Mouse (Mus musculus) heart, adult 9 months (tissue): ENCODE data around the gene Otos.

ENCODE experiments used
- DNase-seq, 2 experiments: peaks; one replicate each; pipeline ENCODE4 v3.0.0; 2022; ENCODE audit warnings: low spot score in 2 of 2

Gene Otos

DNA sequence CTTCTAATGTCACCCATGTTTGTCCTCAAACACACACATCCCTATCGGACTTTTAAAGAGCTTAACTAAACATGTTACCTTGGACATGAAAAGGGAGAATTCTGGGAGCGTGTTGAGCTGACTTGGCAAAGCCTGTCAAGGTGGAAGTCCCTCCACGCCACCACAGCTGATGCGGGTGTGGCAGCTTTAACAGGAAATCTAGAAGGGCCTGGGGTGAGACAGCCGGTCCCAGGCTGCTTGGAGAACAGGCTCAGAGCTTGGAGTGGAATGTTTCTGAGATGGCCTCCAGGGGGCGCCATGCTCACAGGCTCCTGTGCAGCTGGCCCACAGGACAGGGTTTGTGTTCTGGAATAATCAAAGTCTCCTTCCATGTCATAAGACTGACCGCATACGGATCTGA lies at the start of gene Otos:
Otos (minus strand) TSS at position 169 of the 400 bp plus-strand sequence.
- DNase-seq: peak; percentile 33 to 47

DNA sequence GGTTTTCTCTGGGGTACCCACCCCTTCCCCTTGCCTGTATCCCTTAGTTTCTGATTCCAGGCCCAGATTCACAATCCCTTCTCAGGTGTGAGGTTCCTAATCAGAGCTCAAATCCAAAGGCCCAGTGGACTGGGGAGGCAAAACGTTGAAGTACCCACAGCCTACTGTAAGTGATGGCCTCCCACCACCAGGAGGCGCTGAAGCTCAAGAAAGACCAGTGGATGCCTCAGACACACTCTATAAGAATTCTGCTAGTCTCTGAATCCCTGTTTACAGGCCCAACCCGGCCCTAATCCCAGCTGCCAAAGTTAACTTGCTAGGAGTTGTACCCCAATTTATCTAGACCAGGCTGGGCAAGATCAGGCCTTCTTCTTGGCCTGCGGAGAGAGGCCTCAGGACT lies 48.2 kb upstream of the Otos start:
- peak; percentile 25 to 52 for DNase-seq

DNA sequence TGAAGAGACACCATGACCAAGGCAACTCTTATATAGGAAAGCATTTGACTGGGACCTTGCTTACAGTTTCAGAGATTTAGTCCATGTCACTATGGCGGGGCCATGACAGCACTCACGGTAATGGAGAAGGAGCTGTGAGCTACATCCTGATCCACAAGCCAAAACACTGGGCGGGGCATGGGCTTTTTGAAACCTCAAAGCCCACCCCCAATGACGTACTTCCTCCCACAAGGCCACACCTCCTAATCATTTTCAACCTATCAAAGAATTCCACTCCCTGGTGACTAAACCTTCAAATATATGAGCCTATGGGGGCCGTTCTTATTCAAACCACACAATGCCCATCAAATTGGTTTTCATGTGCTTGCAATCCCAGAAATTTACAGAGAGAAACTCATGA lies 47.1 kb upstream of the Otos start:
- no peak for DNase-seq

DNA sequence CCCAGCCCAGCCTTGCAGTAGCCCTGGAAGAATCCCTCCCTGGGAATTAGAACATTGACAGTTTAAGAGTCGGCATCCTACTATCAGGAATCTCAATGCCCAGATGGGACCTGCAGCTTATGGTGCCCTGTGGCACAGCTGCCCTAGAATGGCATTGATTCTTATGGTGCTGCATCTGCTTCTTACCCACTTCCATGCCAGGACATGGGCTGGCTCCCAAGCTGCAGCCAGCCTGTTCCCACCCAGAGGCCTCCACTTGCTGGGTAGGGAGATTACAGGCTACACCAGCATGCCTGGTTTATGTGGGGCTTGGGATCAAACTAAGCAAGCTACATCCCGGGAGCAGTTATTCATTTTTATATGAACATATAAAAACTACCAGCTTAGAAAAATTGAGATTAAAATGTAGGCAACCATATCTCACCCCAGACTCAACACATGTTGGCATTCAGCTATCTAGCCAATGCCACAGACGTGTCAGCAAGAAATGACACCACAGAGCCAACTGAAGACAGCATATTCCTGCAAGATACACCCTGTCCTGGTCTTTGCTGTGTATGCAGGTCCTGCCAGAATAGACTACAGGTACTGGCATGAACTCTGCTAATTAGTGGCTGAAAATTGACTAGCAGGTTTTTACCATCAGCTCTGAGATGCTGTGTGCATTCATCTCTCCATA lies 42.7 kb upstream of the Otos start:
- DNase-seq: no peak

DNA sequence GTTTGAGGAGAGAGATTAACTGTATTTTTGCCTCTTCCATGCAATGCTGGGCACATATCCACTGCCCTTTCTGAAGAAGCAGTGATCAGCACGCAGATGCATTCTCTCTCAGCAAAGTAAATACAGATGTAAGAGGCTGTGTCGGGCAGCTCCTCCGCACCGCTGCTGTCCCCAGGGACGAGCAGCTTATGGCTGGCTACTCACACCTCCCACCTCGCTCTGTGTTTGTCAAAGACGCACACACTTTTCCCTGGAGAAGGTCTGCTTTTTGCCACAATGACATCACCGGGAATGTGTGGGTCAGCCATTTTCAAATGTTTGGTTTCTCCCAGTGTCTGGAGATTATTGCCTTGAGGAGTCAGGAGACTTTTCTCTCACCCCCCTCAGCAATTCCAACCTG lies 38.4 kb upstream of the Otos start:
- DNase-seq: no peak

DNA sequence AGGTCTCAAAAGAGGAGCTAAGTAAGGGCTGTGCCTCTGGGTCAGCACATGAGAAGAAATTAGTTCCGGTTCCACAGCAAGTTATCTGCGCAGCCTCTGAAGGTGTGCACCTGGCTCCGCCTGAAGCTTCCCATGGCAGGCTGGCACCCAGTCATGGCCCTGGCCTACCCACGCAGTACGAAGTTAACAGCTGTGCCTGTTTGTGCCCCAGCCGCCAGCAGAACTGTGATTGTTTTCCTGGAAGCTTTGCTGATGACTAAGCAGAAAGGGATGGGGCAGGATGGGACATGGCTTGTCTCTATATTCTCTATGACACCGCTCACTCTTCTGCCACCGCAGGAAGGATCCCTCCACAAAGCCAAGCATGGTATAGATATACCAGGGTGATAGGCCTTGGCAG lies 34.5 kb upstream of the Otos start:
- no peak for DNase-seq

DNA sequence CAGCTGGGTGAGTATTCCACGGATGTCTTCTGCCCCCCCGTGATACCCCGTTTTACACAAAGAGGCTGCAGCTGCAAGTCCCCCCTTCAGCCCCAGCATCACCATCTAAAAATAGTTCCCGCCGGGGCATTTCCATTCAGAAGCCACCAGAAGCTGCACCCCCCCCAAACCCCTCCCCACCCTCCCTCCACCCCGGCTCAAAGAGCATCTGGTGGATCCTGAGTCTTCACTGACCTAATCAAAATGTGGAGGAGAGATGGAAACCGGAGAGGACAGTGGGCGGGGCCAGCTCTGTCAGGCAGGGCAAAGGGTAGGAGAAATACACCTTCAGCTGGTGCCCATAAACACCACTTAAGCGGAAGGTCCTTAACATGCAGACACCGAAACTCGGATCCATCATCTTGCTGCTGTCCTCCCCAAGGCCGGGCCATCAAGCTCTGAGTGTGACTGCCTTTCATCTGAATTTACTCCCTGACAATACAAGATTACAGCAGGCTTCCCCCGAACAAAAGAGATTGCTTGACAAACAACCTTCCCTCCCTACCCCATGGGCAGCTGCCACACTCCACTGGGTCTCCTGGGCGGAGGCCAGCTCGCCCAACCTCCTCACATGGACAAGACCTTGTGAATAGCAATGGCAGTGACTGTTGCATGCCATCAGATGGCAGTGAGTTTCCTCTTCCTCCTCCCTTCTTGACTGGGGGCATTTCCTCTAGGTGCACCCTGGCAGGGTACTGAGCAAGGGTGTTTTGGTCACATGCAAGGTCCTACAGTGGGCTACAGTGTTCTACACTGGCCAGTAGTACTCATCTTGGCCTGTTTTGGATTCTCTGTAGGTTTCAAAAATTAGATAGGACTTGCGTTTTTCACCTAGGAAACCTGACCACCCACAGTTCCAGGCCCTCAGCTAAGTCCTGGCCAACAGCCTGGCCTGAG lies 32.3 kb upstream of the Otos start:
- no peak for DNase-seq

DNA sequence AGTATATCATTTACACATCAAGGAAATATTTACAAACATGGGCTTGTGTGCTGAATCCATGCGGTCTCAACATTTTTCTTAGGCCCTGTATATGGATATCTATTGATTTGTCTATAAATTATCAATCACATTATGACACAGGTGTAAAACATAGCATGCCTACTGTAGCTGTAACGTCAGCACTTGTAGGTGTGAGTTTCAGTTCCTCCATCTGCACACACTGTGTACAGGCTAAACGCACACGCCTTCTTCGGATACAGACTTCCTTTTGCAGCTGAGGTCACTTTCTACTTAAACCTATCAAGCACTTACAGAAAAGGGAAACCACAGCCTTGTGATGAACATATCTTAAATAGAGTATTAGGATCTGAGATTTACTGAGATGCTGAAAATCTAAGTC lies 30.1 kb upstream of the Otos start:
- DNase-seq: no peak

DNA sequence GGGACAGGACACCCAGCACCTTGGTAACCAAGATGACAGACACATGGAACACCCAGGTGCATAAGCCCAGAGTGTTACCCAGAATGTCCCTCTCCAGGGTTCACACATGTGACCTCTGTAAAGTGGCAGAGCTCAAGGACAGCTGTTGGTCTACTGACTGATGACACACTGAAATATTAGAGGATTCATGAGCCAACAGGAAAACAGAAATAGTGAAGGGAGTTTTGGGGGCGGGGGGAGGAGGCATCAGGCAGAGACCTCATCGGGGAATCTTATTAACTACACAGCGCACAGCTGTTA lies 28.0 kb upstream of the Otos start:
- DNase-seq: no peak

DNA sequence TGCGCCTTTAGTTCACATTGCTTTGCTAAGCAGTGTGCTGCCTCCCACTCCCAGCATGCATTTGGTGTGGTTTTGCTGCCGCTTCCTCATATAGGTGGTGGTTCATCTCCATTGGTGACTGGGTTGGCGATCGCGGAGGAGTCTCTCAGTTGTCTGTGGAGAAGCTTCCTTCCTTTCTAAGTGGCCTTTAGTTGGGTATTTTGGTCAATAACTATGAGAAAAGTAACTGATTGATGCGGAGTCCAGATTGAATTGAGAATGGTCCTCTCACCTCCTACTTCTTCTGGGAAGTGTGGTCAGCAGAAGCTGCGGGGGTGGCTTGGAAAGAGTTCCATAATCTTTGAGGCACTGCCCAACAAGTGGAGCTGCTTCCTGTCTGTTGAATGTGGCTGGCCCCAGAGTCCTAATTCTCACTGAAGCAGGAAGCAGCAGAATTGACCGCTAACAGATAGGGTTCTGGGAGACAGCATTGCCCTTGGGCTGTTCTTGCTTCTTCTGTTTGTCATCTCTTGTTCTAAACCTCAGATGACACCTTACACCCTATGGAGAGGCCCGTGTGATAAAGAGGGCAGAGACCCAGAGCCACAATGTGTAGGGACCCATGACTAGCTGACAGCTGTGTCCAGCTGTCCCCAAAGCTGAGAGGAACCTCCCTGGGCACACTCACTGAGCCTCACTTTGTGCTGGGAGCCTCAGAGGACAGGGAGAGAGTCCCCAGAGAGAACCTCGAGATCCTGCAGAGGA lies 27.5 kb upstream of the Otos start:
- no peak for DNase-seq

DNA sequence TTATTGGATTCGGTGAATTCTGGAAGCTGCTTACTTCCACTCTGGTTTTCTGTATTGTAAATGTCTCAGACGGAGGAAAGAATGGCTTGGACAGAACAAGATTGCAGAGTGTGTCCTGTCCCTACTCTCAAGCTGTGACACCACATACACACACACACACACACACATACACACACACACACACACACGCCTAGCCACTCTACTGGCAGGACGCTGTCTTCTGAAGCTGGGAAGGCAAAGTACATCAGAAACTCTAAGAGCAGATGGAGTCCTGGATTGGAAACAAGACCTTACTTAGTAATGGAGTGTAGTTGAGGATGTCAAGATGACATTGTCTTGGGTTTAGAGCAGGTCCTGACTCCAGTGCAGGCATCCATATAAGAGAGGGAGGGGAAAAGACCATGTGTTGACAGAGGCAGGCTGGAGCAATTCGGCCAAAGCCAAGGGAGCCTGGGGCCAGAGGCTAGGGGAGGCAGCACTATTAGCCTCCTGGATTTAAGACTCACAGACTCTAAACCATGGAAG lies 24.7 kb upstream of the Otos start:
- DNase-seq: no peak

DNA sequence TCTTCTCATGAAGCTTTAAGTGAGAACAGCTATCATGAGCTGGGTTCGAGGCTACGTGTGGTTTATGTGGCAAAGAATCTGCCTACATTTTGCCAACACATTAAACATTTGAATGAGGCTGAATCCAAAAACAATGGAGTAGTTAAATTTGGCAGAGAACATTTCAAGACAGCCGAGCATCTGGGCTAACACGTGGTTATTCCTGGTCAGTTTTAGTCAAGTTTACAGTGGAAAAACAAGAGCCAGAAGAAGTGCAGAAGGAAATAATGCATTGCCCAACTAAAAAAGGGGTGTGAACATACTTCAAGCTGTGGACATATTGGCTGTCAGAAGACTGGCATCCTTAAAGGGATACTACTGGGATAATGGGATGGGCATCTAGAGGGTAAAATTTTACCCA lies 22.7 kb upstream of the Otos start:
- DNase-seq: no peak

DNA sequence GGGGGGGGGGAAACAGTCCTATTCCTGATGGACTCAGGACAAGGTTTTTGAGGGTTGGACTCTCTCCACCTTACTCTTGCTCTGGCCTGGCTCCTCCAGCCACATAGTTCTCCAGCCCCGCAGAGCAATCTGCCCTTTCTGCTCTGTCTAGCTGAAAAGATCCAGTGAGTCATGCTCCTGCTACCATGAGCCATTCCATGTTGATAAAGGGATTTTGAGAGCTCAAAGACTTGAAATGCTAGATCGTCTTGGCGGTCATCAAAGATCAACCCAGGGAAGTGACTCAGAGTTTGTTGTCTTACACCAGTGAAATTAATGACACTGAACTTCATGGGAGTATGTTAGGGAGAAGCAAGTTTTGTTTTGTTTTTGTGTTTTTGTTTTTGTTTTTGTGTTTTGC lies 20.8 kb upstream of the Otos start:
- DNase-seq: no peak

DNA sequence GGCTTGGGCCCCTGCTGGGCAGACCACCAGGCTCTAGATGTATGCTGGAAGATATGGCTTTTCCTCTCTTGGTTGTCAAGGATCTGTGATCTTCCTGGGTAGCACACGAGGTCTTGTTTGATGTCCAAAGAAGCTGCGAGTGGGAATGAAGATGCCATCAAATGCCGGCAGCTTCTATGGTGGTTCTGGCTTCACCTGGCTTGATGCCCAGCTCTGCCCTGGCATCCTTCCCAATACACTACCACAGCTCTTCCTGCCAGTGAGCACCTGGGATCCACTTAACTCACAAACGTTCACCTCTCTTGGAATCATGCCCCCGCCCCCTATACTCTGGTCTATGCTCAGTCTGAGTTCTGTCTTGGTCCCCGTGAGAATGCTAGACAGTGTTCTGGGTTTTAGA lies 18.5 kb upstream of the Otos start:
- DNase-seq: no peak

DNA sequence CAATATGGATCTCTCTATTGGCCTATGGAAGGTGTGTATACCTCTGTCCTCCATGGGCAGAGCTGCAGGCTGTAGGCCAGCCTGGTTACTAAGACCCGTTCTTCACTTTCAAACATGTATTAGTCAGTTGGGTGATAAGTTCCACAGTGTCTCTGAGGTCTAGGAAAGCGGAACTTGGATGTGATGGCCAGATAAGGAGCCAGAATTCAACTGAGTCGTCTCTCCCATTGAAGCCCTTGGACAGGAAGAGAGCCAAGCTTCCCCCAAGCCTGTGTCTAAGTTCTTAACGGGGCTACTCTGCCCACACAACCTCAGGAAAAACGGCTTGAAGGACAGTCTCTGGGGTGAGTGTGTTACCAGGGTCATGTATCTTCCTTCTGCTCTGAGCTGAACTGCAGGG lies 10.8 kb upstream of the Otos start:
- no peak for DNase-seq

DNA sequence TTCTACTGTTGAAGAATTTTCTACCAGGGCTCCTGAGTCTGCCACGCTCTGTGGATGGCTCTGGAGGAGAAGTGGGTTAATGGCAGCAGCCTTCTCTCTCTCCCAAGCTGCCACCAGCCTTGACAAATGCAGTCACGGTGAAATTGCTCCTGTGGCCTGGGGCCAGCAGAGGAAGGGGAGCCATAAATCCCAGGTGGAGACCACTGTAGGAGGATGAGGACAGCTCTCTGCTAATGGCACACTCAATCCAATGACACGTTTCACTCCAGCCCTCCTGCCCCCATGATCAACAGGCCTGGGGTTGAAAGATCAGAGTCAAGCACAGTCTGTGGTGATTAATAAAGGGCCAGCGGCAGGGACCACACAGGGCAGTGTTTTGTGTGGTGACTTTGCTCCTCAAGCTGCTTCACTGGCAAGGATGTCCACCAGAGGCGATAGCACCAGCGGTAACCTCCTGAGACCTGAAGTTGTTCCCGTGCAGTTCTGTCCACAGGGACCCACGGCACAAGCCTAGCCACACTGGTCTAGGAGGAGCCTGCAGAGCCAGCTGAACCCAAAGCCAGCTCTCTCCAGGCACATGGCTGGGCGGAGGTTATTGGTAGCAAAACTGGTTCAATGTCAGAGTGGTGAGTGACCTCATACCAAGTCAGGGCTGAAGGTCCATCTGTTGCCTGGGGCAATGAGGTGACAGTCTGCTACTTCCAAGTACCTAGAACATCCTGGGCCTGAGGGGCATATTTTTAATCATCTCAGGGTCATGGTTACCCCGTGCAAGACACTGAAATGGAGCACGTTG lies 8.6 kb upstream of the Otos start:
- DNase-seq: no peak

DNA sequence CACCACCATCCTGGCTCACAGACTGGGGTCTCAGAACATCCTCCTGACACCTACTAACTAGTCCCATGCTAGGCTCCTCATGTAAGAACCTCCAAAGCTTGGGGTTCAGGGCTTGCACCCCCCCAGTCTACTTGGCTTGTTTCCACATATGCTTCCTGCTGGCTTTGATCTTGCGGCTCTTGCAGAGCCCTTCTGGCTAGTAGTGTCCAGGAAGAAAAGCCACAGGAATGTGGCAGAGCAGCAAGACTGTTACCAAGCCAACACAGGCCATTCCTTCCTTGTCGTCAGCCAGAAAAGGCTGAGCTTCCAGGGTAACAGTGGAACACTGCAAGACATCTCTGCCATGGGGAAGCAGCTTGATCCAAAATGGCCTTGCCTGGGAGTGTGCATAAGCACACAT lies 6.0 kb upstream of the Otos start:
- no peak for DNase-seq

DNA sequence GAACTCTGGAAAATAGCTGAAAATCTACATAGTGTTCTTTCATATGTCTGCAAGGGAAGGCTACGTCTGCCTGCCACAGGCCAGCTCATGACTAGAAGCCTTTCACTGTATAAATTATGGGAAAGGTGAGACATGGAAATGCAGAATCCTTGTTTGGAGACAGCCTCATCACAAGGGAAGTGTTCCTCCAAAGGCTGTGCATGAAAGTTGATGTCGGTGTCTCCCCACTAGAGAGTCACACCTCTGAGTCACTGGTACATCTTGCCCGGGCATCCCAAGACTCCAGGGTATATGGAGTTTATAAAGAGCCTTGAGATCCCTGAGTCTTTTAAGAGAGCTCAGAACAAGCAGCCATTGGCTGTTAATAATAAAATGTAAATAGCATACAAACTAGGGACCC lies 4.5 kb upstream of the Otos start:
- DNase-seq: no peak

DNA sequence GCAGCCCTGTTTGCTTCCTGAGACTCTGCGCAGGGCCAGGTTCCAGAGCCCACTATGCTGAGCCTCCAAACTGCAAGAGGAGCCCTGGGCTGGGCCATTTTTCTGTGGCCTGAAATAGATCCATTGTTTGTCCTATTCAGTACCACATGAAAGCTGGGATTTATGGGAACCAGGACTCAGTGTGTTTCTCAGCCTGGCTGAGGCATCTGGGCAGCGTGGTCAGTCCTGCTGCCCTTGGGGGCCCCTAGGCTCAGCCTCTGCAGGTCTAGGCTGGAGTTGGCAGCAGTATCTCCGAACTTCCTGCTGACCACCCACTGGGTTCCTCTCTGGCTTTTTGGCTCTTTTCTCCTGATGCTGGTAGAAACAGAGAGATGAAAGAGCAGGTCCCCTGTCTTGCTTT lies 2.8 kb upstream of the Otos start:
- DNase-seq: no peak

DNA sequence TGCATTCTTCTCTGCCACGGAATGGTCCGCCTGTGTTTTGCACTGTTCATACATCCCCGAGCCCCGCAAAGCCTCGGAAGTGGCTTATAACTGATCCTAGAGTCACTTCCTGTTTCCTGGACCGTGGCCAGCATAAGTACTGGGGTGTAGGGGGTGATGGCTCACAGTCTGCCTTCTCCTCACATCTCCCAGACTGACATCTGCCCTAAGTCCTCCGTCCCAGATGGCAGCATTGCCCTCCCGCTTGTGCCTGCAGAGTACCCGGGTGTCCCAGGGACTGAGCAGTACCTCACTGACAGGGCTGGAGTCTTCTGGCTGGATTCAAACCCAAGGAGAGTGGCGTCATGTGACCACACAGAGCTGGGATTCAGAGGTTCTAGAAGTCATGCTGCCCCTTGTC lies 444 bp downstream of the Otos start:
- DNase-seq: no peak

DNA sequence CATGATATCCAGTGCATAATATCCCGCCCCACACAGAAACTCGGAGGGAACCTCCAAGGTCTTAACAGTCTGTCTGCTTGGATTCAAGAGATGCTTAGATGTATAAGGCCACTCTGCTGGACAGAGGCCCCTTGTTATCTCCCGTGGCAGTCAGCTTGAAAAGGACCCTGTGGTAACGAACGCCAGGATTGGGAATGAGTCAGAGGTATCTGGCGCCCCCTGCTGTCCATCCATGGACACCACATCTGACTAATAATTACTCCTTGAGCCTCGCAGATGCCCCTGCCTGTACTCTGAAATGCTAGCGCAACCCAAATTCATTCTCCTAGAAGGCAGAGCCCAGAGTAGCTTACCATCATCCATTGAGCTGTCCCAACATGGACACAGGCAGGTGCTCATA lies 889 bp downstream of the Otos start:
- DNase-seq: peak in 1 of 2 experiments; percentile 42

DNA sequence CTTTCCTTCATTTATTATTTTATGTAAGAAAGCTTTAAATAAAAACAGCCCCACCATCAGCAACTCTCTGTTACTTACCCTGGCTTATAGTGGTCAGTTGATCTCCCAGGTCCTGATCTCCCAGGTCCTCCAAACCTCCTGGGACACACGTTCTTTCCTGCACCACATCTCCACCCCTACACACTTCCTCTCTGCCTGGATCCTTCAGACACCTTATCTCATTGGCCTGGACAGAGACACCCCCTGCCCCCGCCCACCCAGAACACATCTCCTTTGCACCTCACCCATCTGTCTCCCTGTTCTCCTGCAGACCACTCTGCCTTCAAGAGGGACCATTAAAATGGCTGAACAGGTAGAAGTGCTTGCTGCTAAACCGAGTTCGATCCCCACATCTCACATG lies 1.6 kb downstream of the Otos start:
- DNase-seq: no peak
